Mouse (Mus musculus) liver, adult 2 months (tissue): Measurements from ENCODE around the gene A630089N07Rik. TPM values are rescaled to one million over a fixed set of nuclear protein-coding genes. Genes with fewer than 3 reads are reported as not detected.

Source experiments
- DNase-seq: peaks from one replicate; pipeline ENCODE4 v3.0.0-alpha.2; 2011; ENCODE audit warnings: low read depth, low spot score; ENCODE audit errors: extremely low read depth
- H3K27ac ChIP-seq: fragments of 200-500 bp; replicated peaks from 2 replicates; pipeline ENCODE4 v1.5.1; 2012; ENCODE audit warnings: low read depth, mild to moderate bottlenecking, control low read depth, inconsistent platforms, low read length; ENCODE audit not compliant: insufficient read depth
- H3K27me3 ChIP-seq: fragments of 200-500 bp; 2 replicates; pipeline ENCODE4 v1.6.1; 2012; ENCODE audit warnings: mild to moderate bottlenecking, moderate library complexity, low read length, inconsistent platforms; ENCODE audit not compliant: control insufficient read depth, insufficient read depth
- H3K36me3 ChIP-seq: fragments of 200-500 bp; 2 replicates; pipeline ENCODE4 v1.6.1; 2012; ENCODE audit warnings: low read length, inconsistent platforms; ENCODE audit not compliant: control insufficient read depth, insufficient read depth
- H3K4me1 ChIP-seq: fragments of 200-500 bp; 2 replicates; pipeline ENCODE4 v1.6.1; 2011; ENCODE audit warnings: low read length; ENCODE audit not compliant: control insufficient read depth, insufficient read depth
- H3K4me3 ChIP-seq: fragments of 200-500 bp; 2 replicates; pipeline ENCODE4 v1.5.1; 2011; ENCODE audit warnings: low read depth, mild to moderate bottlenecking, control low read depth, low read length, moderate library complexity; ENCODE audit not compliant: insufficient read depth
- H3K79me2 ChIP-seq: fragments of 200-500 bp; 2 replicates; pipeline ENCODE4 v1.6.1; 2012; ENCODE audit warnings: inconsistent platforms, mild to moderate bottlenecking, low read length, moderate library complexity; ENCODE audit not compliant: control insufficient read depth, insufficient read depth
- H3K9ac ChIP-seq: fragments of 200-500 bp; 2 replicates; pipeline ENCODE4 v1.6.1; 2012; ENCODE audit warnings: low read depth, mild to moderate bottlenecking, control low read depth, inconsistent platforms, low read length
- CTCF ChIP-seq: fragments of 200-500 bp; IDR thresholded peaks from 2 replicates; pipeline ENCODE4 v1.5.1; 2011; ENCODE audit warnings: low read depth, low read length, control low read depth
- POLR2A ChIP-seq: fragments of 200-500 bp; IDR thresholded peaks from 2 replicates; pipeline ENCODE4 v1.6.1; 2011; ENCODE audit warnings: low read length, control low read depth; ENCODE audit not compliant: insufficient read depth; ENCODE audit errors: extremely low read depth
- WGBS: fragments of 180-500 bp; shearing (Covaris S2); methylation state at CpG from one replicate; pipeline ENCODE4 v1.1.7; 2018; 5-methylcytosine and 5-hydroxymethylcytosine counted together
- polyA plus RNA-seq: library from polyadenylated mRNA; depleted of rRNA; stranded (reverse); fragments of >200 nt; gene quantifications from 2 replicates; pipeline ENCODE4 v1.2.3, GENCODE M21; 2012
- total RNA-seq: library from RNA; depleted of rRNA; stranded (reverse); fragments of >200 nt; gene quantifications from 2 replicates; pipeline ENCODE4 v1.2.3, GENCODE M21; 2014

Gene A630089N07Rik
- total and polyA plus RNA-seq, 2 experiments = 0.59 to 2.7 TPM

DNA sequence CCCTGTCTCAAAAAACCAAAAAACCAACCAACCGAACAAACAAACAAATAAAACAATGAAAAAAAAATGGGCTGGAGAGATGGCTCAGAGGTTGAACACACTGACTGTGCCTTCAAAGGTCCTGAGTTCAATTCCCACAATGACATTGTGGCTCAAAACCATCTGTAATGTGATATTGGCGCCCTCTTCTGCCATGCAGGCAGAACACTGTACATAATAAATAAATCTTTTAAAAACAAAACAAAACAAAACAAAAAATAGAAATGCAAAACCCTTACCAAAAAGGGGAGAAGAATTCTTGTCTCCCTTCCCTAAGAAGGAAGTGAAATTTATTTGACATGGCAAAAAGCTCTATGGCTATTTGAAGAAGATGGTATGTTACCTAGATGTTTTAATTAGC lies 90.7 kb downstream of the A630089N07Rik start:
- WGBS = 86% methylated on average over 2 of the region's 2 CpGs
- Histone ChIP-seq H3K27me3 (no peaks in the 10 kb centered on the region), H3K79me2 (no peaks in the 10 kb centered on the region), H3K4me3 (no peak overlapping the region), H3K4me1 (peaks cover 5% of the 10 kb centered on the region), H3K36me3 (no peaks in the 10 kb centered on the region), H3K9ac (no peak overlapping the region), H3K27ac (no peak overlapping the region)
- DNase-seq = peak; percentile 23
- TF ChIP-seq POLR2A (no peak), CTCF (no peak)

DNA sequence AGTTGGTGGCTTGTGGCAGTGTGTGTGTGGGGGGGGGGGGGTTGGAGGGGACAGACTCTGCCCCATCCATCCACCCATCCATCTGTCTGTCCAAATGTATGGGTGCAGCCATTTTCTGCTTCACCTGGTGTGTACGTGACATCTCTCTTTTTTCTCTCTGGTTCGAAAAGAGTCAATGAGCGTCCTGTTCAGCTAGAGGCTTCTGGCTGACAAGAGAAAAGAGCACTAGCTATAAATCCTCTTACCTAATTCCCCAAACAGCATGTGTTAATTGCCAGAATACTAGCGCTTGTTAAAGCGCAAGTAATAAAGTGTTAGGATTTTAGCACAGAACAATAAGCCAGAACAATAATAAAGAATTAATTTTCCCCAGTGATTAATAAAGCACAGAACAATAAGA lies 97.7 kb downstream of the A630089N07Rik start:
- H3K4me3 ChIP-seq = no peak overlapping the region
- H3K27ac ChIP-seq = no peak overlapping the region
- 91% methylated on average over 5 of the region's 5 CpGs for WGBS
- TF ChIP-seq CTCF (no peak), POLR2A (no peak)
- H3K9ac ChIP-seq = no peak overlapping the region
- H3K4me1 ChIP-seq = no peaks in the 10 kb centered on the region
- H3K27me3 ChIP-seq = no peaks in the 10 kb centered on the region
- no peak for DNase-seq
- H3K79me2 ChIP-seq = no peaks in the 10 kb centered on the region
- H3K36me3 ChIP-seq = no peaks in the 10 kb centered on the region

- H3K27me3 ChIP-seq = no peaks in the 10 kb centered on the region
- H3K27ac ChIP-seq = no peak overlapping the region
- H3K4me1 ChIP-seq = no peaks in the 10 kb centered on the region
- no peak overlapping the region for H3K9ac ChIP-seq
- no peak for DNase-seq
- no peaks in the 10 kb centered on the region for H3K36me3 ChIP-seq
- H3K79me2 ChIP-seq = no peaks in the 10 kb centered on the region
- H3K4me3 ChIP-seq = no peak overlapping the region
- TF ChIP-seq POLR2A = no peak
- TF ChIP-seq CTCF = no peak
- 92% methylated on average over 1 of the region's 1 CpGs for WGBS
Measured at GRCm38 (mm10) chr16:97981362-97981761, 100.9 kb downstream of the A630089N07Rik start.

DNA sequence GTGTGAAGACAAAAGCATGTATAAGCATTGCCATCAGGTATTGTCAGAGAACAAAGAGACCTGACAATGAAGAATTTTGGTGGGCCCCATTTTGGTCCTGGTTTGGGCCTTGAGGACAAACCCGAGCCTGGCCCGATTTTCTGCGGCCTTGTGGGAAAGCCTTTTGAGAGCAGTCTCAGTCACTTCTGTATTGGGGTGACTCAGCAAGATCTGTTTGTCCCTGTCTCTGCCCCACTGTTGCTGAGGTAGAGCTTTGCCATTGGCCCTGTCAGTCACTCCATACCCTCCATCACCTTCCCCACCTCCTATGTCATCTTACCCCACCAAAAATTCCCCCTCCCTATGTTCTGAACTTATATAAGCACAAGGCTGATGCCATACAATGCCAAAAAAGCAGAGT lies 104.5 kb downstream of the A630089N07Rik start:
- Histone ChIP-seq H3K27ac (no peak overlapping the region), H3K9ac (no peak overlapping the region), H3K4me1 (no peaks in the 10 kb centered on the region), H3K36me3 (no peaks in the 10 kb centered on the region), H3K79me2 (no peaks in the 10 kb centered on the region), H3K27me3 (no peaks in the 10 kb centered on the region), H3K4me3 (no peak overlapping the region)
- WGBS = 97% methylated on average over 3 of the region's 3 CpGs
- DNase-seq = no peak
- TF ChIP-seq POLR2A (no peak), CTCF (no peak)

DNA sequence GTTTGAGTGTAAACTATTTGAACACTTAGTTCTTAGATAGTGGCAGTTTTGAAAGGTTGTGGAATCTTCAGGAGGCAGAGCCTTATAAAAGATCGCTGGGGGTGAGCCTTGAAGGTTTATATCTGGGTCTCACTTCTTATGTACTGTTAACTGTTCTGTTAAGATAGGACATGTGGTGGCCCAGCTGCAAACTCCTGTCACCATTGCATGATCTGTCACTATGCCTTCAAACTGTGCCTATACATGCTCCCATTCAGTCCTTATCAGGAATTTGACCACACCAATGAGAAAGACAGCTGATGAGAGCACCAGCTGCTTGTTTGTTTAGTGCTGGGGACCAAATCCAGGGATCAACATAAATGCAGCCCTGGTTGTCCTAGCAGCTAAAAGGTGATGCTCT lies 105.0 kb downstream of the A630089N07Rik start:
- no peaks in the 10 kb centered on the region for H3K27me3 ChIP-seq
- WGBS = 73% methylated on average over 1 of the region's 1 CpGs
- no peak for DNase-seq
- no peaks in the 10 kb centered on the region for H3K79me2 ChIP-seq
- H3K4me1 ChIP-seq = no peaks in the 10 kb centered on the region
- H3K27ac ChIP-seq = no peak overlapping the region
- TF ChIP-seq CTCF (no peak), POLR2A (no peak)
- H3K4me3 ChIP-seq = no peak overlapping the region
- H3K9ac ChIP-seq = no peak overlapping the region
- H3K36me3 ChIP-seq = no peaks in the 10 kb centered on the region

- Histone ChIP-seq H3K4me3 (no peak overlapping the region), H3K27ac (no peak overlapping the region), H3K4me1 (peaks cover 10% of the 10 kb centered on the region; the same call in 1 of the 2 replicates), H3K9ac (no peak overlapping the region), H3K27me3 (no peaks in the 10 kb centered on the region), H3K36me3 (no peaks in the 10 kb centered on the region), H3K79me2 (peaks cover 12% of the 10 kb centered on the region)
- peak; percentile 33 for DNase-seq
- no peak for TF ChIP-seq CTCF
- TF ChIP-seq POLR2A = no peak
- WGBS = 74% methylated on average over 3 of the region's 3 CpGs
Measured at GRCm38 (mm10) chr16:97963956-97964540, 118.2 kb downstream of the A630089N07Rik start.
